Mouse (Mus musculus): ENCODE results near the gene Cdh4.

GRCm38 (mm10) chr2:179829972-179830371 is 387.7 kb downstream of the Cdh4 start:
- peak; percentile 61 for TF ChIP-seq CTCF (IDR thresholded peaks at IDR 0.05; ENCODE audit: borderline replicate concordance, extremely low read depth, insufficient read depth, insufficient read length)
- TF ChIP-seq POLR2A (IDR thresholded peaks at IDR 0.05; ENCODE audit: borderline replicate concordance, extremely low read depth, insufficient read depth, insufficient read length, poor library complexity, severe bottlenecking), result no peak

Measured in brain, embryonic 14.5 days (tissue).